Mouse (Mus musculus) spleen, postnatal 0 days (tissue): ENCODE results near the gene Cited2. TPM values are rescaled to one million over a fixed set of nuclear protein-coding genes. Genes with fewer than 3 reads are reported as not detected.

Experiments
- polyA plus RNA-seq: library from polyadenylated mRNA; unstranded; fragments of >200 nt; fragmentation: Nextera tagmentation; extraction: Ambion mirVana; gene quantifications from 2 replicates; pipeline ENCODE4 v1.2.1, GENCODE M21; 2015

Cited2 gene
- 21.5 and 26.5 TPM in 2 replicates for polyA plus RNA-seq

DNA sequence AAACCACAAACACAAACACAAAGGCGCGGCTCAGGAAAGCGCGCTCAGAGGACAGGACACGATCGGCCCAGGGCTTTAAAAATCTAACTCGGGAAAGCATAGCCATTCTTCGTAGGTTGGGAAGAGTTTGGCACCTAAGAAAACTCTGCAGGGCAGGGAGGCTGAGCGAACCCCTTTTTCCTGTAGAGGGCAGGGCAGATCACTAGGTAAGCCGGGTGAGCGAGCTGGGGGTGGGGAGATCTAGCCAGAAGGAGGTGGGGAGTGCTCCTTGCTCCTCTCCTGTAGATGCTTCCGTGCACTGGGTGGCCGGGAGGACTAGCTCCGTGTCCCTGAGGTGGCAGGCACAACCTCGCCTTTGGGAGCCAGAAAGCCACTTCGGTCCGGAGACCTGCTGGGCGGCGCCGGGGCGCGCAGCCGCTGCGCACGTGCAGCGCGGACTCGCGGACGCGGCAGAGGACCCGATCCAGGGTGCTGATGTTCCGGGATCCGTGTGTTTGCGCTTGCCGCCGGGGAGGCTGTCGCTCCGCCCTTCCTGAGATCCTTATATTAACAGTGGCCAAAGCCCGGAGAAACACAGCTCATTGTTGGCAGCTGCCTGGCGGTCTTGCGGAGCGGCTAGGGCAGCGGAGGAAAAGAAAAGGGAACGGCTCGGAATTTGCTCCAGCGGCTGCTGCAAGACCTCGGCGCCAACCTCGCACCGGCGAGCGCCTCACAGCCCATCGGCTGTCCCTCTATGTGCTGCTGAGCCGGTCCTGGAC lies at the start of gene Cited2:
Gene Cited2 (plus strand): TSS at position 566 of the 758 bp plus-strand sequence.

Other genes starting within 250 kb of the Cited2 start
- 0.06 and 0.13 TPM in 2 replicates for gene Txlnb, start 73.0 kb downstream of the Cited2 start, polyA plus RNA-seq
- 6.8 and 7.5 TPM in 2 replicates for gene Heca, start 224.8 kb downstream of the Cited2 start, polyA plus RNA-seq